Mouse (Mus musculus) T-helper 2 cell (primary cell): ENCODE results near the gene Col4a3bp.

ENCODE experiments used
- in situ Hi-C: fragments of 300-600 bp; cut with MboI, MseI; formaldehyde crosslinking; loops from one replicate; pipeline ENCODE4 v1.15.1; 2025; ENCODE audit warnings: high pct_unique_total_duplicates

Gene Col4a3bp

GRCm38 (mm10) chr13:96684779-96685178 is 142.4 kb downstream of the Col4a3bp start:
- in situ Hi-C loops, result no loop called here

GRCm38 (mm10) chr13:96687261-96687660 is 144.8 kb downstream of the Col4a3bp start:
- in situ Hi-C loops, result no loop called here
